Comparison of ENCODE assay signal across 14 mouse cellular contexts in genomic region chr5:103021479-103021878, GRCm38 (mm10).
DNase-seq lines count a peak whose midpoint lies in the region; ATAC-seq lines count a peak whose summit lies in the region.
"Had no signal": no experiment of that assay in that cellular context is flagged by ENCODE, and none has a peak within 500 bp of the region (broad histone marks: within the 10 kb centered on the region; RNA-seq: fewer than 3 reads in every experiment).

No protein-coding gene starts in this region.

- H3K9ac ChIP-seq in hindbrain, embryonic 16.5 days (ENCODE audit: low read depth, low read length), result no peak overlapping the region
- no peak overlapping the region for H3K9ac ChIP-seq in intestine, embryonic 16.5 days (ENCODE audit: low read depth, low read length)
- H3K9ac ChIP-seq: liver, embryonic 14.5 days had no signal

- peak; percentile 56 to 66 for DNase-seq in cerebellum, postnatal 14 days
- no peak for DNase-seq in cerebellum, adult 9-10 months
- DNase-seq in retina, postnatal 1 day, result peak; percentile 14
- no peak for DNase-seq in retina, embryonic 14.5 days (ENCODE audit: low spot score)
- DNase-seq in thymus, postnatal 25 days, result no peak
- DNase-seq: gastrocnemius, postnatal 14 days; heart, postnatal 4 days had no signal

- H3K4me2 ChIP-seq in hindbrain, embryonic 16.5 days (ENCODE audit: low read length), result no peak overlapping the region
- no peak overlapping the region for H3K4me2 ChIP-seq in intestine, embryonic 16.5 days (ENCODE audit: low read depth, low read length)
- H3K4me2 ChIP-seq: heart, embryonic 11.5 days had no signal

- WGBS in hindbrain, embryonic 16.5 days, result 49% methylated on average over 8 of the region's 8 CpGs
- WGBS in intestine, embryonic 16.5 days, result 80% methylated on average over 8 of the region's 8 CpGs

- peak; percentile 74 for ATAC-seq in hindbrain, embryonic 16.5 days
- ATAC-seq in inflammation-experienced regulatory T-cells, adult 6 months, result no peak
- no peak for ATAC-seq in intestine, embryonic 16.5 days

- peak overlapping the region; percentile 36; the same call in 1 of the 2 replicates for H3K27ac ChIP-seq in hindbrain, embryonic 16.5 days (ENCODE audit: low read depth, low read length)
- H3K27ac ChIP-seq in intestine, embryonic 16.5 days (ENCODE audit: low read length), result no peak overlapping the region
- H3K27ac ChIP-seq: liver, embryonic 14.5 days; macrophage had no signal

- no peaks in the 10 kb centered on the region for H3K36me3 ChIP-seq in hindbrain, embryonic 16.5 days (ENCODE audit: control insufficient read depth, insufficient read depth, low read length)
- H3K36me3 ChIP-seq in intestine, embryonic 16.5 days (ENCODE audit: control insufficient read depth, insufficient read depth, low read length), result no peaks in the 10 kb centered on the region

- H3K27me3 ChIP-seq in hindbrain, embryonic 16.5 days (replicated peaks; ENCODE audit: control insufficient read depth, insufficient read depth, low read length), result no peaks in the 10 kb centered on the region
- H3K27me3 ChIP-seq in intestine, embryonic 16.5 days (replicated peaks; ENCODE audit: control insufficient read depth, insufficient read depth, low read length), result no peaks in the 10 kb centered on the region

- peaks cover 14% of the 10 kb centered on the region for H3K4me1 ChIP-seq in hindbrain, embryonic 16.5 days (ENCODE audit: control insufficient read depth, insufficient read depth, low read depth, low read length)
- no peaks in the 10 kb centered on the region for H3K4me1 ChIP-seq in intestine, embryonic 16.5 days (ENCODE audit: control insufficient read depth, insufficient read depth, low read length)

- H3K9me3 ChIP-seq in hindbrain, embryonic 16.5 days (ENCODE audit: control insufficient read depth, low read length), result no peaks in the 10 kb centered on the region
- no peaks in the 10 kb centered on the region for H3K9me3 ChIP-seq in intestine, embryonic 16.5 days (ENCODE audit: control insufficient read depth, low read length)

- no peak overlapping the region for H3K4me3 ChIP-seq in hindbrain, embryonic 16.5 days (ENCODE audit: low read length)
- H3K4me3 ChIP-seq in intestine, embryonic 16.5 days (ENCODE audit: low read length), result no peak overlapping the region
- H3K4me3 ChIP-seq: myocyte had no signal

Comparison
In these comparisons a context has a peak if more than half of its experiments do, and no peak if none do; other contexts are left out.
1. DNase-seq: peak in cerebellum, postnatal 14 days (2 of 2) and retina, postnatal 1 day (single experiment); none in cerebellum, adult 9-10 months (single experiment), retina, embryonic 14.5 days (single experiment) and thymus, postnatal 25 days (single experiment).